Mouse (Mus musculus) lung, embryonic 14.5 days (tissue): Measurements from ENCODE around the gene Apoc4. TPM values are rescaled to one million over a fixed set of nuclear protein-coding genes. Genes with fewer than 3 reads are reported as not detected.

Source experiments
- ATAC-seq: fragments of 200-750 bp; cut with Nextera tagmentation; 2 replicates; pipeline ENCODE4 v1.8.0; 2017; ENCODE audit warnings: mild to moderate bottlenecking, moderate TSS enrichment, moderate library complexity; ENCODE audit not compliant: insufficient read depth
- DNase-seq: peaks from one replicate; pipeline ENCODE4 v3.0.0-alpha.2; 2015
- H3K27ac ChIP-seq: fragments of 300-500 bp; sonication (generic); 2 replicates; pipeline ENCODE4 v1.5.1; 2014; ENCODE audit warnings: low read depth, mild to moderate bottlenecking, moderate library complexity
- H3K27me3 ChIP-seq: fragments of 300-500 bp; sonication (generic); 2 replicates; pipeline ENCODE4 v1.6.1; 2014; ENCODE audit warnings: low read length, control low read depth; ENCODE audit not compliant: insufficient read depth
- H3K36me3 ChIP-seq: fragments of 300-500 bp; sonication (generic); 2 replicates; pipeline ENCODE4 v1.6.1; 2014; ENCODE audit warnings: control low read depth; ENCODE audit not compliant: insufficient read depth
- H3K4me1 ChIP-seq: fragments of 300-500 bp; sonication (generic); 2 replicates; pipeline ENCODE4 v1.6.1; 2014; ENCODE audit warnings: antibody characterized with exemption, control low read depth; ENCODE audit not compliant: insufficient read depth
- H3K4me2 ChIP-seq: fragments of 300-500 bp; sonication (generic); 2 replicates; pipeline ENCODE4 v1.6.1; 2014; ENCODE audit warnings: mild to moderate bottlenecking
- H3K4me3 ChIP-seq: fragments of 300-500 bp; sonication (generic); 2 replicates; pipeline ENCODE4 v1.5.1; 2014; ENCODE audit warnings: low read depth, low read length
- H3K9ac ChIP-seq: fragments of 300-500 bp; sonication (generic); 2 replicates; pipeline ENCODE4 v1.6.1; 2014
- H3K9me3 ChIP-seq: fragments of 300-500 bp; sonication (generic); 2 replicates; pipeline ENCODE4 v1.6.1; 2016; ENCODE audit warnings: low read depth, low read length, control low read depth
- CTCF ChIP-seq: IDR thresholded peaks from 2 replicates; pipeline ENCODE4 v1.5.1; 2016; ENCODE audit warnings: antibody characterized with exemption, low read depth
- WGBS: fragments of 180-500 bp; shearing (Covaris S2); extraction: QIAGEN DNeasy Blood & Tissue Kit; methylation state at CpG from one replicate; pipeline ENCODE4 v1.1.7; 2014; 5-methylcytosine and 5-hydroxymethylcytosine counted together
- polyA plus RNA-seq: library from polyadenylated mRNA; unstranded; fragments of >200 nt; fragmentation: Nextera tagmentation; extraction: Ambion mirVana; gene quantifications from 2 replicates; pipeline ENCODE4 v1.2.1, GENCODE M21; 2014

Apoc4 gene
- polyA plus RNA-seq, 1 experiment from 2014 or later: 0.30 TPM

GRCm38 (mm10) chr7:19710650-19711049, 29.4 kb upstream of the Apoc4 start:
- H3K36me3 ChIP-seq: peaks cover 71% of the 10 kb centered on the region
- H3K4me3 ChIP-seq: no peak overlapping the region
- no peak overlapping the region for H3K4me2 ChIP-seq
- H3K9ac ChIP-seq: no peak overlapping the region
- no peaks in the 10 kb centered on the region for H3K4me1 ChIP-seq
- 85% methylated on average over 10 of the region's 10 CpGs for WGBS
- no peaks in the 10 kb centered on the region for H3K27me3 ChIP-seq
- ATAC-seq (no peak), DNase-seq (no peak)
- H3K27ac ChIP-seq: no peak overlapping the region
- no peak for TF ChIP-seq CTCF
- no peaks in the 10 kb centered on the region for H3K9me3 ChIP-seq

GRCm38 (mm10) chr7:19705271-19705670, 24.0 kb upstream of the Apoc4 start:
- H3K27me3 ChIP-seq: no peaks in the 10 kb centered on the region
- no peak for TF ChIP-seq CTCF
- H3K4me2 ChIP-seq: no peak overlapping the region
- no peak overlapping the region for H3K9ac ChIP-seq
- no peaks in the 10 kb centered on the region for H3K4me1 ChIP-seq
- H3K4me3 ChIP-seq: no peak overlapping the region
- peaks cover 75% of the 10 kb centered on the region for H3K36me3 ChIP-seq
- H3K9me3 ChIP-seq: no peaks in the 10 kb centered on the region
- no peak overlapping the region for H3K27ac ChIP-seq
- ATAC-seq: no peak
- DNase-seq: no peak
- 91% methylated on average over 7 of the region's 7 CpGs for WGBS

GRCm38 (mm10) chr7:19704475-19704874, 23.2 kb upstream of the Apoc4 start:
- WGBS: 81% methylated on average over 4 of the region's 4 CpGs
- H3K9ac ChIP-seq: no peak overlapping the region
- no peak overlapping the region for H3K4me2 ChIP-seq
- H3K4me1 ChIP-seq: 0 out of 2 replicates have a peak, but pooled peaks cover under 1% of the 10 kb centered on the region
- H3K27ac ChIP-seq: no peak overlapping the region
- H3K4me3 ChIP-seq: no peak overlapping the region
- DNase-seq (no peak), ATAC-seq (no peak)
- H3K36me3 ChIP-seq: peaks cover 69% of the 10 kb centered on the region
- no peaks in the 10 kb centered on the region for H3K27me3 ChIP-seq
- no peaks in the 10 kb centered on the region for H3K9me3 ChIP-seq
- TF ChIP-seq CTCF: no peak

- no peak overlapping the region for H3K4me2 ChIP-seq
- H3K9me3 ChIP-seq: no peaks in the 10 kb centered on the region
- no peak for TF ChIP-seq CTCF
- H3K4me1 ChIP-seq: peaks cover 8% of the 10 kb centered on the region; the same call in 1 of the 2 replicates
- WGBS: 88% methylated on average over 16 of the region's 16 CpGs
- no peak overlapping the region for H3K27ac ChIP-seq
- H3K27me3 ChIP-seq: no peaks in the 10 kb centered on the region
- no peak overlapping the region for H3K9ac ChIP-seq
- peaks cover 55% of the 10 kb centered on the region for H3K36me3 ChIP-seq
- DNase-seq (no peak), ATAC-seq (no peak)
- no peak overlapping the region for H3K4me3 ChIP-seq
Observed at GRCm38 (mm10) chr7:19702859-19703555, 21.7 kb upstream of the Apoc4 start.

- H3K4me3 ChIP-seq: no peak overlapping the region
- no peaks in the 10 kb centered on the region for H3K27me3 ChIP-seq
- DNase-seq: peak; percentile 89
- H3K4me1 ChIP-seq: peaks cover 8% of the 10 kb centered on the region; the same call in 1 of the 2 replicates
- ATAC-seq: peak; percentile 62
- H3K4me2 ChIP-seq: peak overlapping the region; percentile 5; the same call in 1 of the 2 replicates
- H3K9ac ChIP-seq: no peak overlapping the region
- peaks cover 51% of the 10 kb centered on the region for H3K36me3 ChIP-seq
- 25% methylated on average over 22 of the region's 22 CpGs for WGBS
- TF ChIP-seq CTCF: peak; percentile 76
- H3K27ac ChIP-seq: peak overlapping the region; percentile 30; the same call in 1 of the 2 replicates
- H3K9me3 ChIP-seq: no peaks in the 10 kb centered on the region; the same call in 1 of the 2 replicates
Observed at GRCm38 (mm10) chr7:19701069-19701761, 19.9 kb upstream of the Apoc4 start.

- Histone ChIP-seq H3K4me1 (peaks cover 8% of the 10 kb centered on the region; the same call in 1 of the 2 replicates), H3K27ac (peak overlapping the region; percentile 30; the same call in 1 of the 2 replicates), H3K27me3 (no peaks in the 10 kb centered on the region), H3K36me3 (peaks cover 49% of the 10 kb centered on the region), H3K9ac (no peak overlapping the region), H3K4me3 (no peak overlapping the region), H3K9me3 (no peaks in the 10 kb centered on the region; the same call in 1 of the 2 replicates), H3K4me2 (peak overlapping the region; percentile 5; the same call in 1 of the 2 replicates)
- no peak for DNase-seq
- no peak for ATAC-seq
- no peak for TF ChIP-seq CTCF
- 52% methylated on average over 12 of the region's 12 CpGs for WGBS
Observed at GRCm38 (mm10) chr7:19700299-19701068, 19.2 kb upstream of the Apoc4 start.
